Mouse (Mus musculus): ENCODE measurements around the gene Zbtb7b.
A peak's percentile ranks its signal among the peaks of the same experiment; 100 is the strongest.

Gene Zbtb7b

DNA sequence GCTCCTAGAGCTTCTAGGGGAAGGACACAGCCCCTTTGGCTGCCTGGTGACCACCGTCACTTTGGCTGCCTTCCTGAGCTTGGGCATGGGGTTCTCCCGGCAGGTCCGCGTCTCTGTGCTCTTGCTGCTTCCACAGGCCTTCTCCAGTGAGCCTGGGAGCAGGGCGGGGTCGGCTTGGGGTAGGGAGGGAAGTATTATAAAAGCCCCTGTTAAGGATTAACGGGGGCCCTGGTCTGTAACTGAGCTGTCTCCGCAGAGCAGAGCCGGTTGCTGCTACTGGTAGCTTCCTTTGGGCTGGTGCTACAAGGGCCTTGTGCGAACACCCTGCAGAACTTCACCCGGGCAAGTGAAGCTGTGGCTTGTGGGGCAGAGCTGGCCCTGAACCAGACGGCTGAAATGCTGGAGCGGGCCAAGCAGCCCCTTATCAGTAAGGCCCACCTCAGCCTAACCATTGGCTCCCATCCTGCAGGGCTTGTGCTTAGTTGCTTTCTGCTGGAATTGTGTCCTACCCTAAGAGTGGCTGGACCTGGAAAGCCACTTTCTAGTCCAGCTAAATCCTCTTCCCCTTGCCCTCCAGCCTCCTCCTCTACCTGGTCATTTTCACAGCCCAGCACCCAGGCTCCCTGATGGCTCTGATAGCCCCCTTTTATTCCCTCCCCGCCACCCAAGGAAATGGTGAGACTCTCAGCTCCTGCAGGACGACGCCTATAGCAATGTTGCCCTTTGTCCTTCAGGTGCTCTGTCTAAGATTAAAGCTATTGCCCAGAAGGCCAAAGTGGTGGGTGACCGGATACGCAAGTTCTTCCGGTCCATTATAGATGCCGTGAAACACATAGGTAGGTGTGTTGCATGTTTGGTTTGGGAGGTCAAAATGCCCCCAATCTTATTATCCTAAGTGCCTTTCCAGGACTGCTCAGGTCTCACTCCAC, 28.8 kb downstream of the Zbtb7b start:
- DNase-seq (ENCODE audit: low spot score), result peak; percentile 42

DNA sequence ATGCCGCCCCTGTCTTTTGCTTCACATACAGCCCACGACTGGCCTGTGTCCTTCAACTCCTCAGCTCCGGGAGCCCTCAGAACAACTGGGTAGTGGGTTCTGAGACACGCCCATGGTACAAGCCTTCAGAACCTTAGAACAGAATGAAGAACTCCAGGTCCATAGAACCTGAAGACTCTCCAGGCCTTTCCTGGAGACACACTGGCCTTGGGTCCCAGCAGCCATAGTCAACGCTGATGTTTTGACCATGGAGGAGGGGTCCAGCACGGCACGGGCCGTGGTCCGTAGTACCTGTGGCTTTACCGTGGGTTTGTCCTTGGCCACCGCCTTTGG, 29.5 kb downstream of the Zbtb7b start, which contains the start of gene Dcst1:
TSS of gene Dcst1 (minus strand) at position 101 of the 333 bp plus-strand sequence.
- no peak for DNase-seq (ENCODE audit: low spot score)

DNA sequence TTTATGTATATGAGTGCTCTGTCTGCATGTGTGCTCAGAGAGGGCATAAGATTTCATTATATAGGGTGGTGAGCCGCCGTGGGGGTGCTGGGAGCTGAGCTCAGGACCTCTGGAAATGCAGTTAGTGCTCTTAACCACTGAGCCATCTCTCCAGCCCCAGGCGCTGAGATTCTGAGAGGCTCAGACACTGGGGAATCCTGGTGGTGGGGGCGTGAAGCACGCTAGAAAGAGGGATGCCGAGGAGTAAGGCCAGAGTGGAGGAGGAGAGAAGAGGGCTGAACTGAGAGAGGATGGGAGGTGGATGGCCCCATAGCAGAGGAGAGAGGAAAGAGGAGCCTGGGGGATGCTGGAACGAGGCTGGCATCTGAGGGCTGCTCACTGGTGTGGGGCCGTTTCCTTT, 29.9 kb downstream of the Zbtb7b start:
- DNase-seq (ENCODE audit: low spot score), result no peak

DNA sequence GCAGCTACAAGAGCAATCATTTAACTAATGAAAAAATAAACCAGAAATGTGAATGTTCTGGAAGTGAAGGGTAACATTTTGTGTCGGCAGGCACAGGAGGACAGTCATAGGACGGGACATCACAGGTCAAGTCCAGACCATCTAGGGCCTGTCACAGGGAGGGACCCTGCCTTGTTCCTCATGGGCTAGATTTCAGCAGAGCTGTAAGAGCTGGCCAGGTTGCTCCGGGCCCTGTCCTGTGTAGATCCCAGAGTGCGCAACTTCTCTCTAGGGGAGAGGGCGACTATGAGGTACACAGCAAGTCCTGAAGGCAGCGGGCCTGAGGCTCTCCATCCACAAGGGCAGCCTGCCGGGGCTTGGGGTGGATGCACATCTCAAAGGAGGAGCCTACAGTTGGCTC, 32.9 kb downstream of the Zbtb7b start, which contains the start of gene Dcst2:
TSS of gene Dcst2 (plus strand) at position 301 of the 400 bp plus-strand sequence.
- peak; percentile 3 for DNase-seq (ENCODE audit: low spot score)

DNA sequence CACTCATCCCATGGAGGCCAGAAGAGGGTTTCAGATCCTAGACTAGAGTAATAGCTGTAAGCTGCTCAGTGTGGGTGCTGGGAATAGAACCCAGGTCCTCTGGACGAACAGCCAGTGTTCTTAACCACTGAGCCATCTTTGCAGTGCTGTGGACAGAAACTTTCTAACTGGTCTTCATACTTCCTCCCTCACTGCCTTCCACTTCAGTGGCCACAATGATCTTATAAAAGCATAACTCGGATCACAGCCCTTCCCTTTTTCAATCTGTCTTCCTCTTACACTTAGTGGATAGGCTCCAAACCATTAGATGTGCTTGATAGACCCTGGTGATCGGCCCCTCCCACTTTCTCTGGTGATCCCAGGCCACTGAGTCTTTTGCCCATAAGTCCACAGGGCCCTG, 34.3 kb downstream of the Zbtb7b start:
- no peak for DNase-seq (ENCODE audit: low spot score)

DNA sequence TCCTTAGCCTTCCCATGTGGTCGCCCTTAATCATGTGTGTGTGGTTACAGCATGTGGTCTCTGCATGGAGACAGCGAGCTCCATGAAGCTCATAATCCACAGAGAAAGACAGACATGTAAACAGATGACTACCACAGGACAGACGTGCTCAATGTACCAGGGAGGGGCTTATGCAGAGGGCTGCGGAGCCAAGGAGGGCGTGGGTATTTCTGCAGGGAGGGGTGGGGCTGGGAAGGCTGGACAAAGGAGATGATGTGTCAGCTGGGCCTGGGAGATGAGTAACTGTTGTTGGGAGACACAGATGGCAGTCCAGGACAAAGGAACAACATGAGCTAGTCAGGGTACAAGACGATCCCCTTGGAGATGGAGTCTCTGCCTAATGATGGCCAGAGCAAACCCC, 34.9 kb downstream of the Zbtb7b start:
- peak; percentile 4 for DNase-seq (ENCODE audit: low spot score)

DNA sequence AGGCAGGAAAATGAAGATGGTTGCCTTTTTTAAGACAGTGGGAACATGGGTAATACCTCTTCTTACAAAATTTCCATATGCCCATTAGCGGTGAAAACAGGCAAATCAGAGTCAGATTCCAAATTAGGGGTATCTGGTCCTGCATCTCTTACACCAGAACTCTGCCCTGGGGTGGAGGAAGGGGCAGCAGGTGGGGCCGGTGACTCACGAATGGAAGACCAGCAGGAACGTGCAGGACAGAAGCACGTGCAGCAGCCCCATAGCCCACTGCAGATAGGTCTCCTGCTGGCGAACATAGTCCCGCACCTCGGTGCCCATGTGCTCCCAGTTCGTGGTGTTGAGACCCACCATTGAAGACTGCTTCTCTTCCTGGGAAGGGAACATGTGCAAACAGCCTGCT, 38.5 kb downstream of the Zbtb7b start:
- DNase-seq (ENCODE audit: low spot score), result no peak

DNA sequence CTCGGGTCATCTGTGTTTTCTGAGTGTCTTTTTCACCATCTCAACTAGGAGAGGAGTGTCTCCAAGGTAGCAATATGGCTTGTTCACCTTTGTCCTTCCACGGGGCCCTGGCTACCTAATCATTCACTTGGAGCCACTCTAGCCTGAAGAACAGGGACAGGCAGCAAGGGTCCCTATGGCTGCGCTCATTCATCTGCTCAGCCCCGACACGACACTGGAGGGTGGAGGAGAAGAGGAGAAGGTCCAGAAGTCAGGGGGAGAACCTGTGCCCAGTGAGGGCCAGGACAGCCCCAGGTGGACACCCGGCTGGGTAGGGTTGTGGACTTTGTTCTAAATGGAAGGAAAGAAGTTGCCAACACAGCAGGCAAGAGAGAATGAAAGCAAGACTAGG, 39.1 kb downstream of the Zbtb7b start:
- DNase-seq (ENCODE audit: low spot score), result no peak

DNA sequence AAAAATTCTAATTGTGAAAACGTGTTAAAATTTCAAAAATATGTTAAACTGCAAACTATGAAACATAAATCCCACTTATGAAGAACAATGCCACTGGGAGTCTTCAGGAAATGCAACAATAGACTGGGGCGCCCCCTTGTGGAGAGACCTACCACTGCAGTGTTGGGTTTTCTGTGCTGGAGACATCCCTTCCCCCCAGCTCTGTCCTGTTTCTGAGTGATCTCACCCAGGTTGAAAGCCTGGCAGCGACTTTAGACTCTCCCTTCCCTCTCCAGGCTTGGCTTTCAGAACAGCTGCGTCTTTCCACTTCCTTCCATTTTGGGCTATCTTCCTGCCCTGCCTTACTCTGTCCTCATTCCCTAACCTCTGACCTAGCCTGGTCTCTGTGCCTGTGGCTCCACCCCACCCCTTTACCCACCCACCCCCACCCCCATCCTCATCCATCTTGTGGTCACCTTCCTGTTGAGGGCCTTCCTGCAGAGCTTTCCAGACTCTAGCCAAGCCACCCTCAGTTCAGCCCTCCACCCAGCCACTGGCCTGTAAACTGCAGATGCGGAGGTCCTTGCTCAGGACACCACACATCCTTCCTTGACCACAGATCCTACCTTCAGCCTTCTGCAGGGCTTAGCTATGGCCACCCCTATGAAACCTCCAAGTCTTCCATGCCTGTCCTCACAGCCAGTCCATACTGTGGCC, 39.6 kb downstream of the Zbtb7b start:
- DNase-seq (ENCODE audit: low spot score), result peak; percentile 80

DNA sequence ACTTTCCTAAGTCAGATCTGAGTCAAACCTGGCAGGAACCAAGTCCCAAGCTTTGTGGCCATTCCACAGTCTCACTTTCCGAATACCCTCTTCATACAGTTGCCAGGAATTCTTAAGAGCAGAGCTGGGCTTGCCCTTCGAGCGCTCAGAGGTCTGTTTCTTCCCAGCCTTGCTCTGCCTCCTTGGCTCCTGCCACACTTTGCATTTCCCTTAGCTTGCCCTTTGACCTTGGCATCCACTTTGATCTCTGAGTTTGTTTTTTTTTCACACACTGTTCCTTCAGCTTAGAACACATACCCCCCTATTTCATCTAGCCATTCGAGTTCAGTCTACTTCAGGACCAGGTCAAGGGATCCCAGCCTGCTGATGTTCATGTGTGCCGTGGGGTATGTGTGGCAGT, 43.3 kb downstream of the Zbtb7b start:
- no peak for DNase-seq (ENCODE audit: low spot score)

DNA sequence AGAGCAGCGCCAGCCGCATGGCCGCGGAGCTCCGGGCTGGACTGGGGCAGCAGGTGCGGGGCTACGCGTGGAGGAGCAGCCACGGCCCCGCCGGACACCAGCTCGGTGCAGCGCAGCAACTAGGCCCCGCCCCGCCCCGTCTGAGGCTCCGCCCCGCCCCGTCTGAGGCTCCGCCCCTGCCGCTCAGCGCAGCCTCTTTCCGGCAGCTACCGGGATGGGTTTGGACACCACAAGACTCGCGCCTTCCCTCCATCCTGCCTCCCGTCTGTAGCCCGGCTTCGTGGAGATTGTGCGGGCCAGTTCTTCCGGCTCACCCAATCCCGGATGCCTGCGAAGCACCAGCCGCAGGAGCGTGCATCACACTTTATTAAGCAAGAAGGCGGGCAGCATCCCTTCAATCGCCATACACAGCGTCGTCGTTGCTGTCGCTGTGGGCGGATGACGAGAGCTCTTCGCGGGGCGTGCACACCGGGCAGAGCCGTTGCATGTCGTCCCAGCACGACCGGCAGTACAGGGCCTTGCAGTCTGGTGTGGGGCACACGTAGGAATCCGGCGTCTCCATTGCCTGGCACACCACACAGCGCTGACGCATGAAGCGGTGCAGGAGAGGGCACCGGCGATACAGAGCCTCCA, 44.6 kb downstream of the Zbtb7b start, which contains the start of gene Adam15:
TSS of gene Adam15 (minus strand) at position 128 of the 633 bp plus-strand sequence.
- peak; percentile 90 for DNase-seq (ENCODE audit: low spot score)

DNA sequence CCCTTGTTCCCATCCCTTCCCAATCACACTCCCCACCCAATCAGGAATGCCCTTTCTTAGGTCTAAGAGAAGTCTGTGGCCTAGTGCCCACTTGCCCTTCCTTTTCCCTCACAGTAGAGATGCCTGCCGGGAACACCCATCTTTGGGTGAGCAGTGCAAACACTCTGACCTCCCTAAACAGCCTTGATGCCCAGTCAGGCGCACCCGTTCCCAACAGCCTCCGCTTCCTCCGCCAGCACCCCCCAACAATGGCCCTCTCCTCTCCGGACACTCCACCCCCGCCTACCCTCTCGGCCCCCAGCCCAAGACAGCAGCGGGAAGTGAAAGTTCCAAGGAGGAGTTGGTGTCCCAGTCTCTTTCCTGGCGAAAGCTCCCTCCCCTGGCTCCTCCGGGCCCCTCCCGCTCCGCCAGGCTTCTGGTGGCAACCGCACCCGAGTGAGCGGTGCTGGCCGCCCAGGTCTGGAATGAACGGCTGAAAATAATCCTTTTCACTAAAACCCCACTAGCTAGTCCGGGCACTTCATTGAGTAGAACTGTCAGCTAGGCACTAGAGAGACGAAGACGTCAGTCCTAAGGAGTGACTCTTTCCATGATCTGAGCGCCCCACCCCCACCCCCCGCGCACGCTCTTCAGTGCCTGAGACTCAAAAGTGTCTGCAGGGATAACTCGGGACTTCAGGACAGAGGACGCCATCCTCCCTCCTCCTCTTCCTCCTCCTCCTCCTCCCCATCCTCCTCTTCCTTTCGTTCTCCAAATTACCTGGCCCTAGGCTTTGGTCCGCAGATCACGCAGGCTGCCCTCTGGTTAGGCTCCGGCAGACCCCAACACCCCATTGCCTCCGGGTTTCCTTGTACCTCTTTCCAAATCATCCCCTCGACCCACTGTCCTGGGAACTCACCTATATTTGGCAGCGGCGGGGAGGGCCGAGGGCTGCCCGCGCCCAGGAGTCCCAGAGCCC, 45.4 kb downstream of the Zbtb7b start:
- DNase-seq (ENCODE audit: low spot score), result peak; percentile 53

DNA sequence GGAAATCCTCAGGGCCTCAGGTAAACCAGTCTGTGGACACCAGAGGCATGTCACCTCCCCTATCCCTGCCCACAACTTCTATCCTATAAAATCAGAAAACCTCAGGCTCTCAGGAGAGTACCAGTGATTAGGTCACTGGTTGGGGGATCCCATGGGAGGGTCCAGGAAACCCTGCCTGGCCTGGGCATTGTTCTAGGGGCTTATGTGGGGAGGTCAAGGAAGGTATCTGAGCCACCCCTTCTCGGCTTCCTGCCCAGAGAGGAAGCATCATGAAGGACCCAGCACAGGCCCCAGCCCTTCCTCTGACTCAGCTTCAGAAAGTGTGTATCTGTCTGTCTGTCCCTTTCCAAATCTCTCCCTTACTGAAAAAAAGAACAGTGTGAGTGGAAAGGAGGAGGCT, 46.7 kb downstream of the Zbtb7b start:
- DNase-seq (ENCODE audit: low spot score), result no peak

DNA sequence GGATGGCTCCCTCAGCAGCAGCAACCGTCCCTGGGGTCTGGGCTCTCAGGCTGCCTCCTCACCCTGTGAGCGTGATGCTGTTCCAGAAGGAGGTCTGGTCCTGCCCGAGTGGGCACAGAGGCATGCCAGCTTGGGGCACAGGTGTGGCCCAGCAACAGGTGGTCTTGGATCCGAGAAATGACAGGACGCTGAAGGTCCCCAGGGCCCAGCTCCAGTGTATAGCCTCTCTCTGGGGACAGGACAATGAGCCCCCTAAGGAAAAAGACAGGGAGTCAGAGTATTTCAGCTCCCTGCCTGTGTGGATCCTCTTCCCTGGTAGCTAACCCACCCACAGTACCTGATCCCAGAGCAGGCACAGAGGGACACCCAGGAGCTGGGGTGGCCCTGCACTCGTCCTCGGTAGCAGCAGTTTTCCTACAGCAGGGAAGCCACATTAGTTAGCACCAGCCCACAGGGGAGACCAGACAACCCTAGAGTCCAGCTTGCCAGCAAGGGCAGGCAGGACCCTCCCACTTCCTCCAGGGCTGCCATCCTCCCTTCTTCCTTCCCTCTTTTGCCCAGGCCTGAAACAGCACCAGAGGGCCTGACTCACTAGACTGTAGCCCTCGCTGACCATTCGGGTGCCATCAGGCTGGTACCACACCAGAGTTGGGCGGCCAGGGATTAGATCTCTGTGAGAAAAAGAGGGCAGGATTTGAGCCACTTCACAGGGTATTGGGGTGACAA, 47.6 kb downstream of the Zbtb7b start:
- no peak for DNase-seq (ENCODE audit: low spot score)

DNA sequence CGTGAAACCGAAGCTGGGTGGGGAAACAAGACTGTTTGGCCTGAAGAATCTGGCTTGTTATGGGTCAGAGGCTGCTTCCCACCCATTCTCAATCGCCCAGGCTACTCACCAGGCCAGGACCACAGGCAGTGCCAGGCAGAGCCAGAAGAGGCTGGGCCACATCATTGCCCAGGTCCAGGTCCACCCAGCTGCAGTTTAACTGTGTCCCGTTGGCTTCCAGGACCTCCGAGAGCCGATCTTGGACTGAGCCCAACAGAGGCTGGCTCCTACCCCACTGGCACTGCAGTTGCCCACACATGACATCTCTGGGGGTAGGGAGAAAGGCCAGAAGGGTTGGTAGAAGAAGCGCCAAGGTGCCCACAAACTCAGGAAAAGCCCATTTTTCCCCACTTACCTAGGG, 51.3 kb downstream of the Zbtb7b start:
- no peak for DNase-seq (ENCODE audit: low spot score)

DNA sequence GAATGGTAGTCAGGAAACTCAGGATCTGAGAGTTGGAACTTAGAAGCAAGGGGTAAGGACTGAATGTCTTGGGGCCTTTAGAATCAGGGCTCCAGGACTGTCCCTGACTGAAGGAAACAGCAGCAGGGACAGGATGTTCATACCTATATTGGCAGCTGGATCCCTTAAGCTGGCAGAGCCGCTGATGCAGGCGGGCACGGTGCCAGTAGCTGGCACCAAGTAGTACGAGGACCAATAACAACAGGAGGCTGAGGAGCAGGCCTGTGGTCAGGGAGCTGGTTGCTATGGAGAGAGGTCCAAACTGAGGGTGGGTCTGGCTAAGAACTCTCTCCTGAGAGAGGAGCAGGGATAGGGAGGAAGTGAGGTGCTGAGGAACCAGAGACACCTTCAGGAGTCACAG, 52.8 kb downstream of the Zbtb7b start:
- DNase-seq (ENCODE audit: low spot score), result no peak

DNA sequence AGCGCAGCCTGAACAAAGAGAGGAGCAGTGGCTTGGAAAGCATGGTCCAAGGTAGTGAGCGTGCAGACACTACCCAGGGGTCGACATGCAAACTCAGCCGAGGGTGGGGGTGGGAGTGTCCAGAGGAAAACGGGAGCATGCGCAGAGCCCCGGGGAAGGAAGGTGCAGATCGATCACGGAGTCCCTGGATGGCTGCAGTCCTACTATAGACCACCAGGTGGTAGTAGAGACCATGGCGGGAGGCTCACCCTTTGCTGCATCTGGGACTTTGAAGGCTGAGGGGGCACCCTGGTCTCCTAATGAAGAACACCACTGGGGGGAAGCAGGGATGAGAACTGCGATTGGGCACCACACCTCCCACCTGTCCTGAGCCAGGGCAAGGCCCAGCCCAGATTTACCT, 54.1 kb downstream of the Zbtb7b start:
- DNase-seq (ENCODE audit: low spot score), result peak; percentile 61

DNA sequence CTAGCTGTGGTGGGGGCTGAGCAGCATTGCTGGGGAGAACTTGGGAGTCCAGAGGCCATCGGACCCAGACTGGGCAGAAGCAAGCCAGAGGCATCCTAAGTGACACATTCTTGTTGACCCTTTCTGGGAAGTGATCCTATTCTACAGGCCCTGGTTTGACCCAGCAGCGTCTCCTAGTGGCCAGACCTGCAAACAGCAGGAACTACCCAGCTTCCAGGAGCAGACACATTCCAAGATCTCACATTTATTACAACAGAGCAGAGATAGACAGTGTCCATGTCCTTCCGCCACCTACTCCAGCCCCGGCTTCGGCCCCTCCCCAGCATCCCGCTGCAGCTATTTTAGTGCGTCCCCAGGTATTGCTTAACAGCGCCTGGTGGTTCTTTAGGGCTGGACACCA, 55.2 kb downstream of the Zbtb7b start:
- DNase-seq (ENCODE audit: low spot score), result peak; percentile 64

DNA sequence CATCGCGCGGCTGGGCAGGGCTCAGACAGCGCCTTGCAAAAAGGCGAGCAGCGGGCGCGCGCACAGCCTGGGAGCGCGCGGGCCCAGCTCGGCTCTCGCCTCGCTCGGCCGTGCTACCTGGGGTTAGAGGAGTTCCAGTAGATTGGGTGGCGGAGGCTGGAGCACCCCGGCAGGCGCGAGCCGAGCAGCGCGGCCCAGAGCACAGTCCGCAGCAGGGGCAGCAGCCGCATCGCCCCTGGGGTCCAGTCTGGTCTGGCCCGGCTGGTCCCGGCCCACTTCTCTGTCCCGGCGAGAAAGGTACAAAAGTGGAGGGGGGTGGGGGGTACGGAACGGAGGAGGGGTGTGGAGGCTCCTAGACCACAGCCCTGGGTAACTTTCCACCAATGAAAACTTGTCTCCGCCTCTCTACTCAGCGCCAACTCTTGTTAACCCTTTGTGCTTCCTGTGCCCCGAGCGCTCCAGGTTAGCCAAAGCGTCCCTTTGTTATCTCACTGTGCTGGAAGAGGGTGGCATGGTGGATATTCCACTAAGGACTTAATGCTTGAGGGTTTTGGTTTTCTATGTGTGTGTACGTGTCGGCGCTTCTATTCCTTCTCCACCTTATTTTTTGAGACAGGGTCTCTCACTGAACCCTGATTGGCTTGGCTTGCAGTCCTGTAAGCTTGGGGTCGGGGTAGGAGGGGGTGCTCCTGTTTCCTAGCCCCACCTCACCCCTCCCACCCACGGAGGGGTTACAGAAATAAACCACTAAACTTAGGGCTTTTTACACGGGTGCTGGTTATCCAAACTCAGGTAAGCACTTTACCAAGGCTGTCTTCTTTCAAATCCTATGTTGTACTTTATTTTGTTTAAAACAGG, 56.6 kb downstream of the Zbtb7b start, which contains the start of gene Efna4:
TSS of gene Efna4 (minus strand) at position 308 of the 858 bp plus-strand sequence.
- DNase-seq (ENCODE audit: low spot score), result peak; percentile 68
